Mouse (Mus musculus) testis, adult 2 months (tissue): ENCODE results near the gene Fhad1.

ENCODE experiments used
- CTCF ChIP-seq: fragments of 200-500 bp; IDR thresholded peaks from 2 replicates; pipeline ENCODE4 v1.5.1; 2012; ENCODE audit warnings: low read depth, mild to moderate bottlenecking, inconsistent platforms, low read length, moderate library complexity; ENCODE audit not compliant: control insufficient read depth, insufficient read depth, insufficient replicate concordance
- POLR2A ChIP-seq: fragments of 200-500 bp; IDR thresholded peaks from 2 replicates; pipeline ENCODE4 v1.6.1; 2012; ENCODE audit warnings: low read depth, mild to moderate bottlenecking, inconsistent platforms, low read length, moderate library complexity; ENCODE audit not compliant: control insufficient read depth

DNA sequence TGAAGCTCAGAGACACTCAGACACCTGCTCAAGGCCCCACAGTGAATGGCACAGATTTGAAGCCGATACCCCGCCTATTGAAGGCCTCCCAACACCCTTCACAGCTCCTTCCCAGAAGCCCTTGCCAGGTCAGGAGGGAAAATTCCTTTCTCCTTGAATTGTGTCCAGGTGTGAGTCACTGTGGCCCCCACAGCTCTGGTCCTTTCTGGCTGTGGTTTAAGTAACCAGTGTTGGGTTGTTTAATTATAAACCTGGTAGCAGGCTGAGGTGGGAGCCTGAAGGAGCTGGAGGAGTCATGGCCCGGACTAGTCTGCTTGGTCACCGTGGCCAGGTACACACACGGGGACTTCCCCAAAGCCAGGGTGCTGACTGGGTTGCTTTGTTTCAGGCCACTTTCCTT lies 32.1 kb upstream of the Fhad1 start:
- TF ChIP-seq POLR2A (no peak), CTCF (no peak)
